Comparison of ENCODE assay signal across 10 mouse cellular contexts in genomic region chr1:171425126-171425525, GRCm38 (mm10). TPM values are rescaled to one million over a fixed set of nuclear protein-coding genes. Genes with fewer than 3 reads are reported as not detected.
A peak's percentile ranks its signal among the peaks of the same experiment; 100 is the strongest.
DNase-seq lines count a peak whose midpoint lies in the region; ATAC-seq and TF ChIP-seq lines count a peak whose summit lies in the region.
"Had no signal": no experiment of that assay in that cellular context is flagged by ENCODE, and none has a peak within 500 bp of the region (broad histone marks: within the 10 kb centered on the region; RNA-seq: fewer than 3 reads in every experiment).

No protein-coding gene starts in this region.

- H3K36me3 ChIP-seq in heart, embryonic 13.5 days: peaks cover 14% of the 10 kb centered on the region
- H3K36me3 ChIP-seq in liver, postnatal 0 days (replicated peaks; ENCODE audit: insufficient read depth, low read length): 0 out of 2 replicates have a peak, but pooled peaks cover 3% of the 10 kb centered on the region

- no peak for ATAC-seq in heart, embryonic 13.5 days (ENCODE audit: extremely low read depth, insufficient number of reproducible peaks, low FRiP score, low TSS enrichment)
- ATAC-seq in liver, postnatal 0 days: peak; percentile 87
- ATAC-seq in monocyte, adult 5-6 weeks (replicated peaks; ENCODE audit: insufficient number of reproducible peaks, low FRiP score, low TSS enrichment, poor library complexity, severe bottlenecking): no peak

- H3K4me1 ChIP-seq in heart, embryonic 13.5 days: peaks cover 27% of the 10 kb centered on the region
- peaks cover 3% of the 10 kb centered on the region; the same call in 1 of the 2 replicates for H3K4me1 ChIP-seq in liver, postnatal 0 days (ENCODE audit: insufficient read depth)
- H3K4me1 ChIP-seq: limb, embryonic 15.5 days had no signal

- TF ChIP-seq EP300 in liver, postnatal 0 days (IDR thresholded peaks at IDR 0.05; ENCODE audit: low read depth): peak; percentile 23; the same call in 1 of the 2 replicates

- H3K27ac ChIP-seq in heart, embryonic 13.5 days (replicated peaks): peak overlapping the region; percentile 66
- peak overlapping the region; percentile 78 for H3K27ac ChIP-seq in liver, postnatal 0 days (ENCODE audit: low read depth)
- H3K27ac ChIP-seq: hindbrain, embryonic 14.5 days; limb, embryonic 15.5 days had no signal

- no peak overlapping the region for H3K9ac ChIP-seq in heart, embryonic 13.5 days
- H3K9ac ChIP-seq in liver, postnatal 0 days (replicated peaks): no peak overlapping the region
- H3K9ac ChIP-seq: hindbrain, embryonic 14.5 days; limb, embryonic 15.5 days had no signal

- WGBS in heart, embryonic 13.5 days: 25% methylated on average over 4 of the region's 4 CpGs
- WGBS in liver, postnatal 0 days (ENCODE audit: insufficient replicate concordance): 52% methylated on average over 4 of the region's 4 CpGs

- peak; percentile 35 to 40 for DNase-seq in kidney, postnatal 25 days
- no peak for DNase-seq in kidney, postnatal 10 days
- DNase-seq in NIH3T3 (ENCODE audit: low read depth): peak; percentile 77
- DNase-seq in liver, postnatal 0 days: peak; percentile 28
- DNase-seq in right cerebral cortex, postnatal 25 days: no peak
- DNase-seq in gastrocnemius, postnatal 25 days: no peak

- no peak for TF ChIP-seq CTCF in liver, postnatal 0 days (IDR thresholded peaks at IDR 0.05; ENCODE audit: low read depth)

- H3K27me3 ChIP-seq in heart, embryonic 13.5 days (replicated peaks): no peaks in the 10 kb centered on the region
- no peaks in the 10 kb centered on the region for H3K27me3 ChIP-seq in liver, postnatal 0 days (ENCODE audit: insufficient read depth, low read length)
- H3K27me3 ChIP-seq: limb, embryonic 15.5 days had no signal

- 0 out of 2 replicates have a peak, but pooled peaks cover 4% of the 10 kb centered on the region for H3K9me3 ChIP-seq in heart, embryonic 13.5 days
- H3K9me3 ChIP-seq in liver, postnatal 0 days (ENCODE audit: low read length): no peaks in the 10 kb centered on the region

- H3K4me2 ChIP-seq in heart, embryonic 13.5 days: peak overlapping the region; percentile 0; the same call in 1 of the 2 replicates
- peak overlapping the region; percentile 45; the same call in 1 of the 2 replicates for H3K4me2 ChIP-seq in liver, postnatal 0 days (ENCODE audit: low read depth, low read length)
- H3K4me2 ChIP-seq: hindbrain, embryonic 14.5 days; limb, embryonic 15.5 days had no signal

- no peak overlapping the region for H3K4me3 ChIP-seq in heart, embryonic 13.5 days
- no peak overlapping the region for H3K4me3 ChIP-seq in liver, postnatal 0 days (ENCODE audit: low read depth, low read length)
- H3K4me3 ChIP-seq: limb, embryonic 15.5 days had no signal

RNA-seq across cellular contexts. Expression of gene Tstd1, which starts 6.5 kb away (rescaled TPM):
- polyA plus RNA-seq in heart, embryonic 13.5 days (2015; fragmentation: Nextera tagmentation; extraction: Ambion mirVana): 3.1 and 3.6 TPM in 2 replicates
- 36.5 and 37.8 TPM in 2 replicates for polyA plus RNA-seq in liver, postnatal 0 days (2015; fragmentation: Nextera tagmentation; extraction: Ambion mirVana)
- total RNA-seq in gastrocnemius, postnatal 25 days (2021): 1 to 10 TPM in 1 of 2 experiments, under 1 TPM in 1; 0.95 to 1.3 TPM
- total RNA-seq in monocyte, adult 5-6 weeks (2017): 3.9 to 9.0 TPM (median 4.9 TPM) in 3 replicates

RNA-seq across cellular contexts. Expression of gene F11r, which starts 12.2 kb away (rescaled TPM):
- 61.8 and 66.1 TPM in 2 replicates for polyA plus RNA-seq in heart, embryonic 13.5 days (2015; fragmentation: Nextera tagmentation; extraction: Ambion mirVana)
- polyA plus RNA-seq in liver, postnatal 0 days (2015; fragmentation: Nextera tagmentation; extraction: Ambion mirVana): 57.9 and 61.7 TPM in 2 replicates
- 1 to 10 TPM; 6.2 to 6.9 TPM for total RNA-seq in gastrocnemius, postnatal 25 days (2021)
- 3.5 to 8.6 TPM (median 4.5 TPM) in 3 replicates for total RNA-seq in monocyte, adult 5-6 weeks (2017)

RNA-seq across cellular contexts. Expression of gene Usf1, which starts 14.0 kb away (rescaled TPM):
- polyA plus RNA-seq in heart, embryonic 13.5 days (2015; fragmentation: Nextera tagmentation; extraction: Ambion mirVana): 52.1 and 53.3 TPM in 2 replicates
- 22.6 and 25.4 TPM in 2 replicates for polyA plus RNA-seq in liver, postnatal 0 days (2015; fragmentation: Nextera tagmentation; extraction: Ambion mirVana)
- total RNA-seq in gastrocnemius, postnatal 25 days (2021): 10 to 100 TPM; 24.6 to 25.2 TPM
- 91.6 to 117 TPM (median 94.5 TPM) in 3 replicates for total RNA-seq in monocyte, adult 5-6 weeks (2017)

RNA-seq across cellular contexts. Expression of gene Arhgap30, which starts 36.4 kb away (rescaled TPM):
- polyA plus RNA-seq in heart, embryonic 13.5 days (2015; fragmentation: Nextera tagmentation; extraction: Ambion mirVana): 0.78 and 0.92 TPM in 2 replicates
- 5.6 and 7.0 TPM in 2 replicates for polyA plus RNA-seq in liver, postnatal 0 days (2015; fragmentation: Nextera tagmentation; extraction: Ambion mirVana)
- total RNA-seq in gastrocnemius, postnatal 25 days (2021): under 1 TPM; 0.49 to 0.86 TPM
- 328 to 413 TPM (median 376 TPM) in 3 replicates for total RNA-seq in monocyte, adult 5-6 weeks (2017)

RNA-seq across cellular contexts. Expression of gene Nectin4, which starts 55.2 kb away (rescaled TPM):
- polyA plus RNA-seq in heart, embryonic 13.5 days (2015; fragmentation: Nextera tagmentation; extraction: Ambion mirVana): 0.23 and 0.27 TPM in 2 replicates
- polyA plus RNA-seq in liver, postnatal 0 days (2015; fragmentation: Nextera tagmentation; extraction: Ambion mirVana): 0.15 and 0.22 TPM in 2 replicates
- not detected for total RNA-seq in gastrocnemius, postnatal 25 days (2021)
- total RNA-seq in monocyte, adult 5-6 weeks (2017): 2.0 to 3.9 TPM (median 2.5 TPM) in 3 replicates

Comparison
In these comparisons a context has a peak if more than half of its experiments do, and no peak if none do; other contexts are left out.
1. DNase-seq: peak in kidney, postnatal 25 days (2 of 2), NIH3T3 (single experiment) and liver, postnatal 0 days (single experiment); none in kidney, postnatal 10 days (single experiment), right cerebral cortex, postnatal 25 days (single experiment) and gastrocnemius, postnatal 25 days (single experiment).